Mouse (Mus musculus): Measurements from ENCODE around the gene Gm15217. TPM values are rescaled to one million over a fixed set of nuclear protein-coding genes. Genes with fewer than 3 reads are reported as not detected.

Gm15217 gene
- polyA plus RNA-seq, 1 experiment: not detected

DNA sequence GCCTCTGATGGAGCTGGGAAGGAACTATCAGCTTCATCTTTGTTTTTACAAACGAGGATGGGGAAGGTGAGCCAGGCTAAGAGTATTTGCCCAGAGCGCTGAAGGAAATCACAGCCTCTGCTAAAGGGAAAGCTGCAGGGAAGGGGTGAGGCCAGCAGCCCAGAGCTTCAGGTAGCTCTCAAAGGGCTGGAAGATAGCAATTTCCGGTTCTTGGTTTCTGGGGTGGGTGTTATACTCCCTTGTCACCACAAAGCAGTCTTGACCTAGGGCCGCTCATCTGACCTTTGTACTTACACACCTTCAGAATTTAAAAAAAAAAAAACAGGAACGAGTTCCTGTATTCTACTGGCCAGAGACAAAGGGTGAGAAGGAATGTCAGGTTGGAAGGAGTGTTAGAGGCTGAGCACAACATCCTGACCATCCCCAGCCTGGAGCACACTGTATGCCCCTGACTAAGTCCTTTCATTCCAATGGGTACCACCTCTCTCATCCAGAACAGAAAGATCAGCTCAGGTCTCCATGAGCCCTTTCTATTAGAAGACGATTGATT, 12.5 kb downstream of the Gm15217 start:
- 43% methylated on average over 6 of the region's 6 CpGs for WGBS
- H3K36me3 ChIP-seq (ENCODE audit: control insufficient read depth, insufficient read depth, low read length): no peaks in the 10 kb centered on the region
- H3K27me3 ChIP-seq (ENCODE audit: control insufficient read depth, insufficient read depth, low read length): peaks cover 10% of the 10 kb centered on the region

GRCm38 (mm10) chr14:46398091-46398695, 19.0 kb downstream of the Gm15217 start:
- no peaks in the 10 kb centered on the region for H3K36me3 ChIP-seq (ENCODE audit: control insufficient read depth, insufficient read depth, low read length)
- no peaks in the 10 kb centered on the region for H3K27me3 ChIP-seq (ENCODE audit: control insufficient read depth, insufficient read depth, low read length)
- no peak overlapping the region for H3K27ac ChIP-seq (ENCODE audit: insufficient read depth, low read length)
- no peak for DNase-seq (ENCODE audit: low read depth in 1 of 2, low spot score in 2 of 2)
- TF ChIP-seq CTCF (IDR thresholded peaks at IDR 0.05; ENCODE audit: extremely low read depth, insufficient read depth, insufficient read length, insufficient replicate concordance): no peak
- TF ChIP-seq POLR2A (IDR thresholded peaks at IDR 0.05; ENCODE audit: low read depth, low read length): no peak
- 9% methylated on average over 27 of the region's 27 CpGs for WGBS
- H3K4me3 ChIP-seq (ENCODE audit: extremely low read depth, insufficient read depth, insufficient read length): no peak overlapping the region
- no peaks in the 10 kb centered on the region for H3K4me1 ChIP-seq (ENCODE audit: control insufficient read depth, insufficient read depth, insufficient read length)

More for the DNA sequence above, 12.5 kb downstream of the Gm15217 start:
- no peak for TF ChIP-seq POLR2A (IDR thresholded peaks at IDR 0.05; ENCODE audit: low read depth, low read length)
- TF ChIP-seq CTCF (IDR thresholded peaks at IDR 0.05; ENCODE audit: extremely low read depth, insufficient read depth, insufficient read length, insufficient replicate concordance): no peak
- no peak for DNase-seq (ENCODE audit: low read depth in 1 of 2, low spot score in 2 of 2)
- Histone ChIP-seq H3K4me3 (ENCODE audit: extremely low read depth, insufficient read depth, insufficient read length) (no peak overlapping the region), H3K4me1 (ENCODE audit: control insufficient read depth, insufficient read depth, insufficient read length) (peaks cover 2% of the 10 kb centered on the region), H3K27ac (ENCODE audit: insufficient read depth, low read length) (no peak overlapping the region)

GRCm38 (mm10) chr14:46399925-46400324, 20.7 kb downstream of the Gm15217 start:
- DNase-seq (ENCODE audit: low read depth in 1 of 2, low spot score in 2 of 2): no peak
- no peak overlapping the region for H3K27ac ChIP-seq (ENCODE audit: insufficient read depth, low read length)
- H3K4me3 ChIP-seq (ENCODE audit: extremely low read depth, insufficient read depth, insufficient read length): no peak overlapping the region
- no peaks in the 10 kb centered on the region for H3K36me3 ChIP-seq (ENCODE audit: control insufficient read depth, insufficient read depth, low read length)
- H3K4me1 ChIP-seq (ENCODE audit: control insufficient read depth, insufficient read depth, insufficient read length): no peaks in the 10 kb centered on the region
- 85% methylated on average over 2 of the region's 2 CpGs for WGBS
- TF ChIP-seq POLR2A (IDR thresholded peaks at IDR 0.05; ENCODE audit: low read depth, low read length) (no peak), CTCF (IDR thresholded peaks at IDR 0.05; ENCODE audit: extremely low read depth, insufficient read depth, insufficient read length, insufficient replicate concordance) (no peak)
- H3K27me3 ChIP-seq (ENCODE audit: control insufficient read depth, insufficient read depth, low read length): no peaks in the 10 kb centered on the region

DNA sequence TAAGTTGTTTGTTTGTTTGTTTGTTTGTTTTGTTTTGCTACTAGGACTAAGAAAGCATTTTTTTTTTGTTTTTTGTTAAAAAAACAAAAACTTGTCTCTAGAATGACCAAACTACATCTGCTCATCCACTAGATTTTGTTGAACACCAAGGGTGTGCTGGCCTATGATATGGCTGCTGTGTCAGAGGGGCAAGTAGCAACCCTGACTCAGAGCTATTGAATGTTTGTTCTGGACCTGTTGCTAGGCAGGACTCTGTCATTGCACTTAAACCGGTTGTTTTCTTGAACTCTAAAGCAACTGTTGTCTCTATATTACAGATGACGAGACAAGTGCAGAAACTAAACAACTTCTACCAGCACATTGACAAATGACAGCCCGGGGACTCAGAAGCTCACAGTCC, 29.1 kb downstream of the Gm15217 start:
- TF ChIP-seq CTCF (IDR thresholded peaks at IDR 0.05; ENCODE audit: extremely low read depth, insufficient read depth, insufficient read length, insufficient replicate concordance) (no peak), POLR2A (IDR thresholded peaks at IDR 0.05; ENCODE audit: low read depth, low read length) (no peak)
- DNase-seq (ENCODE audit: low read depth in 1 of 2, low spot score in 2 of 2): no peak
- no peak overlapping the region for H3K4me3 ChIP-seq (ENCODE audit: extremely low read depth, insufficient read depth, insufficient read length)
- no peaks in the 10 kb centered on the region for H3K4me1 ChIP-seq (ENCODE audit: control insufficient read depth, insufficient read depth, insufficient read length)
- no peak overlapping the region for H3K27ac ChIP-seq (ENCODE audit: insufficient read depth, low read length)
- no peaks in the 10 kb centered on the region for H3K27me3 ChIP-seq (ENCODE audit: control insufficient read depth, insufficient read depth, low read length)
- WGBS: 86% methylated on average over 3 of the region's 3 CpGs
- H3K36me3 ChIP-seq (ENCODE audit: control insufficient read depth, insufficient read depth, low read length): no peaks in the 10 kb centered on the region

DNA sequence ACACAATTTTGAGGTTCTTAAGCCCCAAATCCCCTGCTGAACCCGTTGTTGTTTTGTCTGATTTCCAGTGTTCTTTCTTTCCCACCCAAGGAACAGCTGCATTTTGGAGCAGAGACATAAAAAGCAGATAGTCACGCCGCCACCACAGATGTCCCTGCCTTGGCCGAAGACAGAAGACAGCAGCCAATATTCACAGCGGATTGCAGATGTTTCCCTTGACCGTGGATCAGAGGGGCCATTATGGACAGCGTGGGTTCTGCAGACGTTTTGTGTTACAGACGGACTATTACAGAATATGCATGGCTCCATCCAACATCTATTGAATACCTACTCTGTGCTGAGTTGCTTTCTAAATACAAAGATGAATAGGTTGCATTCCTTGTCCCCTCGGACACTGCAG, 29.8 kb downstream of the Gm15217 start:
- Histone ChIP-seq H3K36me3 (ENCODE audit: control insufficient read depth, insufficient read depth, low read length) (no peaks in the 10 kb centered on the region), H3K4me1 (ENCODE audit: control insufficient read depth, insufficient read depth, insufficient read length) (no peaks in the 10 kb centered on the region), H3K27me3 (ENCODE audit: control insufficient read depth, insufficient read depth, low read length) (no peaks in the 10 kb centered on the region), H3K4me3 (ENCODE audit: extremely low read depth, insufficient read depth, insufficient read length) (no peak overlapping the region), H3K27ac (ENCODE audit: insufficient read depth, low read length) (no peak overlapping the region)
- no peak for DNase-seq (ENCODE audit: low read depth in 1 of 2, low spot score in 2 of 2)
- 89% methylated on average over 10 of the region's 10 CpGs for WGBS
- TF ChIP-seq POLR2A (IDR thresholded peaks at IDR 0.05; ENCODE audit: low read depth, low read length) (no peak), CTCF (IDR thresholded peaks at IDR 0.05; ENCODE audit: extremely low read depth, insufficient read depth, insufficient read length, insufficient replicate concordance) (no peak)

GRCm38 (mm10) chr14:46410557-46411120, 31.4 kb downstream of the Gm15217 start:
- no peak for DNase-seq (ENCODE audit: low read depth in 1 of 2, low spot score in 2 of 2)
- Histone ChIP-seq H3K4me3 (ENCODE audit: extremely low read depth, insufficient read depth, insufficient read length) (no peak overlapping the region), H3K27ac (ENCODE audit: insufficient read depth, low read length) (no peak overlapping the region), H3K4me1 (ENCODE audit: control insufficient read depth, insufficient read depth, insufficient read length) (no peaks in the 10 kb centered on the region), H3K27me3 (ENCODE audit: control insufficient read depth, insufficient read depth, low read length) (no peaks in the 10 kb centered on the region), H3K36me3 (ENCODE audit: control insufficient read depth, insufficient read depth, low read length) (no peaks in the 10 kb centered on the region)
- TF ChIP-seq POLR2A (IDR thresholded peaks at IDR 0.05; ENCODE audit: low read depth, low read length) (no peak), CTCF (IDR thresholded peaks at IDR 0.05; ENCODE audit: extremely low read depth, insufficient read depth, insufficient read length, insufficient replicate concordance) (no peak)
- 59% methylated on average over 4 of the region's 4 CpGs for WGBS

GRCm38 (mm10) chr14:46412497-46413000, 33.3 kb downstream of the Gm15217 start:
- no peaks in the 10 kb centered on the region for H3K27me3 ChIP-seq (ENCODE audit: control insufficient read depth, insufficient read depth, low read length)
- no peaks in the 10 kb centered on the region for H3K4me1 ChIP-seq (ENCODE audit: control insufficient read depth, insufficient read depth, insufficient read length)
- H3K4me3 ChIP-seq (ENCODE audit: extremely low read depth, insufficient read depth, insufficient read length): no peak overlapping the region
- TF ChIP-seq CTCF (IDR thresholded peaks at IDR 0.05; ENCODE audit: extremely low read depth, insufficient read depth, insufficient read length, insufficient replicate concordance) (no peak), POLR2A (IDR thresholded peaks at IDR 0.05; ENCODE audit: low read depth, low read length) (no peak)
- H3K27ac ChIP-seq (ENCODE audit: insufficient read depth, low read length): no peak overlapping the region
- no peaks in the 10 kb centered on the region for H3K36me3 ChIP-seq (ENCODE audit: control insufficient read depth, insufficient read depth, low read length)
- 92% methylated on average over 7 of the region's 7 CpGs for WGBS
- no peak for DNase-seq (ENCODE audit: low read depth in 1 of 2, low spot score in 2 of 2)
